In genomic region chr5:36720710-36721375, GRCm38 (mm10) we compare ENCODE assay signal across 10 mouse cellular contexts. TPM values are rescaled to one million over a fixed set of nuclear protein-coding genes. Genes with fewer than 3 reads are reported as not detected.
DNase-seq lines count a peak whose midpoint lies in the region; ATAC-seq and TF ChIP-seq lines count a peak whose summit lies in the region.
"Had no signal": no experiment of that assay in that cellular context is flagged by ENCODE, and none has a peak within 500 bp of the region (broad histone marks: within the 10 kb centered on the region; RNA-seq: fewer than 3 reads in every experiment).

No protein-coding gene starts in this region.

- H3K36me3 ChIP-seq in intestine, postnatal 0 days (ENCODE audit: control insufficient read depth, insufficient read depth), result no peaks in the 10 kb centered on the region
- no peaks in the 10 kb centered on the region for H3K36me3 ChIP-seq in myocyte (ENCODE audit: control insufficient read depth, insufficient read depth)
- H3K36me3 ChIP-seq in forebrain, embryonic 15.5 days, result no peaks in the 10 kb centered on the region
- H3K36me3 ChIP-seq: hindbrain, embryonic 10.5 days had no signal

- intact Hi-C loops in gastrocnemius, adult 2 months (cut with DNase I), result no loop called here

- H3K27ac ChIP-seq in gastrocnemius, adult 2 months, result 0 out of 2 replicates have a peak overlapping the region, but pooled peaks have one; percentile 20
- peak overlapping the region; percentile 93 for H3K27ac ChIP-seq in bone marrow macrophage, adult 2 months (ENCODE audit: insufficient read depth, low read depth, low read length)
- peak overlapping the region; percentile 30 for H3K27ac ChIP-seq in intestine, postnatal 0 days (ENCODE audit: low read depth, low read length)
- H3K27ac ChIP-seq in forebrain, embryonic 15.5 days (replicated peaks), result no peak overlapping the region
- H3K27ac ChIP-seq: hindbrain, embryonic 10.5 days had no signal

- TF ChIP-seq CTCF in gastrocnemius, adult 2 months (IDR thresholded peaks at IDR 0.05), result no peak
- TF ChIP-seq CTCF in bone marrow macrophage, adult 2 months (IDR thresholded peaks at IDR 0.05; ENCODE audit: low read depth, low read length), result no peak
- no peak for TF ChIP-seq CTCF in intestine, postnatal 0 days (IDR thresholded peaks at IDR 0.05; ENCODE audit: low read depth)

- no peak for ATAC-seq in intestine, postnatal 0 days
- no peak for ATAC-seq in inflammation-experienced regulatory T-cells, adult 6 months
- ATAC-seq in forebrain, embryonic 15.5 days (replicated peaks), result no peak

- H3K9ac ChIP-seq in intestine, postnatal 0 days (ENCODE audit: low read depth, low read length), result no peak overlapping the region
- H3K9ac ChIP-seq in forebrain, embryonic 15.5 days (replicated peaks), result no peak overlapping the region

- 51% methylated on average over 5 of the region's 5 CpGs for WGBS in intestine, postnatal 0 days
- WGBS in forebrain, embryonic 15.5 days, result 77% methylated on average over 5 of the region's 5 CpGs

- no peak overlapping the region for H3K4me2 ChIP-seq in intestine, postnatal 0 days (replicated peaks; ENCODE audit: low read depth)
- H3K4me2 ChIP-seq in myocyte (ENCODE audit: low read depth), result peak overlapping the region; percentile 25
- no peak overlapping the region for H3K4me2 ChIP-seq in forebrain, embryonic 15.5 days (replicated peaks)
- H3K4me2 ChIP-seq: midbrain, embryonic 11.5 days had no signal

- H3K79me2 ChIP-seq in myocyte (ENCODE audit: control insufficient read depth, insufficient read depth), result no peaks in the 10 kb centered on the region

- TF ChIP-seq POLR2A in bone marrow macrophage, adult 2 months (IDR thresholded peaks at IDR 0.05; ENCODE audit: borderline replicate concordance, low read depth, low read length), result no peak
- no peak for TF ChIP-seq POLR2A in myocyte (IDR thresholded peaks at IDR 0.05; ENCODE audit: insufficient read length, low read depth)

- no peak overlapping the region for H3K4me3 ChIP-seq in gastrocnemius, adult 2 months
- H3K4me3 ChIP-seq in bone marrow macrophage, adult 2 months (ENCODE audit: insufficient read depth, low read length), result no peak overlapping the region
- no peak overlapping the region for H3K4me3 ChIP-seq in intestine, postnatal 0 days (ENCODE audit: low read depth, low read length)
- no peak overlapping the region for H3K4me3 ChIP-seq in myocyte
- no peak overlapping the region for H3K4me3 ChIP-seq in forebrain, embryonic 15.5 days
- H3K4me3 ChIP-seq: hindbrain, embryonic 10.5 days had no signal

- DNase-seq in gastrocnemius, adult 2 months, result peak; percentile 14
- no peak for DNase-seq in gastrocnemius, postnatal 4 days (ENCODE audit: low spot score in 2 of 2)
- no peak for DNase-seq in retina, embryonic 14.5 days (ENCODE audit: low spot score)

- H3ac ChIP-seq in myocyte (ENCODE audit: control insufficient read depth, insufficient read length), result no peak overlapping the region

- peaks cover 40% of the 10 kb centered on the region for H3K4me1 ChIP-seq in bone marrow macrophage, adult 2 months (ENCODE audit: control insufficient read depth, insufficient read depth, low read length)
- no peaks in the 10 kb centered on the region; the same call in 1 of the 2 replicates for H3K4me1 ChIP-seq in intestine, postnatal 0 days (replicated peaks; ENCODE audit: control insufficient read depth, insufficient read depth, low read length)
- H3K4me1 ChIP-seq in forebrain, embryonic 15.5 days, result no peaks in the 10 kb centered on the region

- no peaks in the 10 kb centered on the region for H3K27me3 ChIP-seq in intestine, postnatal 0 days (replicated peaks; ENCODE audit: control insufficient read depth, insufficient read depth, low read length)
- H3K27me3 ChIP-seq in myocyte (ENCODE audit: control insufficient read depth, insufficient read depth, insufficient read length), result no peaks in the 10 kb centered on the region
- H3K27me3 ChIP-seq in forebrain, embryonic 15.5 days, result no peaks in the 10 kb centered on the region

- no peaks in the 10 kb centered on the region for H3K9me3 ChIP-seq in intestine, postnatal 0 days (ENCODE audit: control insufficient read depth)
- H3K9me3 ChIP-seq in forebrain, embryonic 15.5 days, result no peaks in the 10 kb centered on the region
- H3K9me3 ChIP-seq: hindbrain, embryonic 10.5 days had no signal

TF ChIP-seq in myocyte, 11 proteins besides CTCF, POLR2A, EP300 and RAD21:
- TF ChIP-seq REST (IDR thresholded peaks at IDR 0.05; ENCODE audit: insufficient read depth, insufficient read length) (no peak), TCF12 (IDR thresholded peaks at IDR 0.05; ENCODE audit: insufficient read depth, poor library complexity, severe bottlenecking) (no peak), TCF3 (IDR thresholded peaks at IDR 0.05; ENCODE audit: insufficient read length, low read depth) (no peak), E2F4 (IDR thresholded peaks at IDR 0.05; ENCODE audit: insufficient read depth) (no peak), MAX (IDR thresholded peaks at IDR 0.05; ENCODE audit: low read depth) (no peak), USF1 (IDR thresholded peaks at IDR 0.05; ENCODE audit: low read depth) (no peak)
TF ChIP-seq in myocyte: peak in this region for 0.

RNA-seq across cellular contexts. Expression of gene D5Ertd579e, which starts 25.0 kb away (rescaled TPM):
- total RNA-seq in gastrocnemius, adult 2 months (2021), result 10 to 100 TPM; 86.4 to 98.1 TPM
- total RNA-seq in gastrocnemius, postnatal 4 days (2021), result 10 to 100 TPM; 61.3 to 72.9 TPM
- 32.3 and 34.0 TPM in 2 replicates for polyA plus RNA-seq in bone marrow macrophage, adult 2 months (2012; ENCODE audit: insufficient read depth, insufficient read length, missing spikeins)
- 19.6 and 22.5 TPM in 2 replicates for polyA plus RNA-seq in intestine, postnatal 0 days (2015; fragmentation: Nextera tagmentation; extraction: Ambion mirVana)
- polyA plus RNA-seq in myocyte (2012; fragmentation: generic; extraction: Trizol), result 12.3 TPM
- polyA plus RNA-seq in inflammation-experienced regulatory T-cells, adult 6 months (2017; shearing (Covaris generic)), result 10 to 100 TPM; 18.2 to 32.6 (median 28.6) TPM
- polyA plus RNA-seq in forebrain, embryonic 15.5 days (2015; fragmentation: Nextera tagmentation; extraction: Ambion mirVana), result 34.5 and 35.1 TPM in 2 replicates

RNA-seq across cellular contexts. Expression of gene Bloc1s4, which starts 27.6 kb away (rescaled TPM):
- total RNA-seq in gastrocnemius, adult 2 months (2021), result 10 to 100 TPM in 1 of 2 experiments, 1 to 10 TPM in 1; 9.1 to 11.0 TPM
- 10 to 100 TPM; 10.9 to 11.9 TPM for total RNA-seq in gastrocnemius, postnatal 4 days (2021)
- 16.8 and 16.9 TPM in 2 replicates for polyA plus RNA-seq in bone marrow macrophage, adult 2 months (2012; ENCODE audit: insufficient read depth, insufficient read length, missing spikeins)
- 22.0 and 22.5 TPM in 2 replicates for polyA plus RNA-seq in intestine, postnatal 0 days (2015; fragmentation: Nextera tagmentation; extraction: Ambion mirVana)
- 20.3 TPM for polyA plus RNA-seq in myocyte (2012; fragmentation: generic; extraction: Trizol)
- 1 to 10 TPM; 1.0 to 1.9 (median 1.1) TPM for polyA plus RNA-seq in inflammation-experienced regulatory T-cells, adult 6 months (2017; shearing (Covaris generic))
- 30.4 and 32.6 TPM in 2 replicates for polyA plus RNA-seq in forebrain, embryonic 15.5 days (2015; fragmentation: Nextera tagmentation; extraction: Ambion mirVana)
